Mouse (Mus musculus) liver, embryonic 11.5 days (tissue): ENCODE measurements around the gene Hmcn2. TPM values are rescaled to one million over a fixed set of nuclear protein-coding genes. Genes with fewer than 3 reads are reported as not detected.

Experiments used
- ATAC-seq: fragments of 200-750 bp; cut with Nextera tagmentation; replicated peaks from 2 replicates; pipeline ENCODE4 v1.8.0; 2017; ENCODE audit warnings: moderate number of reproducible peaks, mild to moderate bottlenecking, moderate TSS enrichment, moderate library complexity; ENCODE audit not compliant: low FRiP score
- DNase-seq: peaks from one replicate; pipeline ENCODE4 v3.0.0-alpha.2; 2017; ENCODE audit warnings: low spot score
- H3K27ac ChIP-seq: fragments of 300-500 bp; sonication (generic); 2 replicates; pipeline ENCODE4 v1.5.1; 2014; ENCODE audit warnings: mild to moderate bottlenecking, low read depth, low read length, control low read depth
- H3K27me3 ChIP-seq: fragments of 300-500 bp; sonication (generic); replicated peaks from 2 replicates; pipeline ENCODE4 v1.6.1; 2014; ENCODE audit warnings: low read length, mixed read lengths; ENCODE audit not compliant: control insufficient read depth, insufficient read depth
- H3K36me3 ChIP-seq: fragments of 300-500 bp; sonication (generic); 2 replicates; pipeline ENCODE4 v1.6.1; 2014; ENCODE audit warnings: mild to moderate bottlenecking, low read length, moderate library complexity, mixed read lengths; ENCODE audit not compliant: control insufficient read depth, insufficient read depth
- H3K4me1 ChIP-seq: fragments of 300-500 bp; sonication (generic); replicated peaks from 2 replicates; pipeline ENCODE4 v1.6.1; 2014; ENCODE audit warnings: low read length, mixed read lengths; ENCODE audit not compliant: control insufficient read depth, insufficient read depth
- H3K4me2 ChIP-seq: fragments of 300-500 bp; sonication (generic); 2 replicates; pipeline ENCODE4 v1.6.1; 2014; ENCODE audit warnings: mild to moderate bottlenecking, control low read depth, moderate library complexity
- H3K4me3 ChIP-seq: fragments of 300-500 bp; sonication (generic); 2 replicates; pipeline ENCODE4 v1.5.1; 2014; ENCODE audit warnings: low read depth, low read length, control low read depth
- H3K9ac ChIP-seq: fragments of 300-500 bp; sonication (generic); 2 replicates; pipeline ENCODE4 v1.6.1; 2014; ENCODE audit warnings: low read depth, low read length, control low read depth
- H3K9me3 ChIP-seq: fragments of 300-500 bp; sonication (generic); 2 replicates; pipeline ENCODE4 v1.6.1; 2016; ENCODE audit warnings: low read length, inconsistent platforms, mixed read lengths; ENCODE audit not compliant: control insufficient read depth
- WGBS: fragments of 180-500 bp; shearing (Covaris S2); extraction: QIAGEN DNeasy Blood & Tissue Kit; methylation state at CpG from one replicate; pipeline ENCODE4 v1.1.7; 2014; 5-methylcytosine and 5-hydroxymethylcytosine counted together
- polyA plus RNA-seq: library from polyadenylated mRNA; unstranded; fragments of >200 nt; fragmentation: Nextera tagmentation; extraction: Ambion mirVana; gene quantifications from 2 replicates; pipeline ENCODE4 v1.2.1, GENCODE M21; 2014

Hmcn2 gene
- polyA plus RNA-seq, 1 experiment from 2014 or later: 0.10 TPM

- no peak overlapping the region for H3K4me3 ChIP-seq
- H3K4me2 ChIP-seq: peak overlapping the region; percentile 57
- 36% methylated on average over 4 of the region's 4 CpGs for WGBS
Observed at GRCm38 (mm10) chr2:31298814-31299213, 15.4 kb upstream of the Hmcn2 start.

GRCm38 (mm10) chr2:31299266-31299665, 14.9 kb upstream of the Hmcn2 start:
- Histone ChIP-seq H3K9ac (no peak overlapping the region), H3K4me2 (peak overlapping the region; percentile 15; the same call in 1 of the 2 replicates), H3K9me3 (no peaks in the 10 kb centered on the region), H3K27me3 (no peaks in the 10 kb centered on the region), H3K4me3 (no peak overlapping the region), H3K4me1 (no peaks in the 10 kb centered on the region), H3K36me3 (no peaks in the 10 kb centered on the region), H3K27ac (no peak overlapping the region)
- ATAC-seq: no peak
- WGBS: 19% methylated on average over 4 of the region's 4 CpGs
- no peak for DNase-seq

More at GRCm38 (mm10) chr2:31298814-31299213, 15.4 kb upstream of the Hmcn2 start:
- no peak overlapping the region for H3K9ac ChIP-seq
- no peaks in the 10 kb centered on the region for H3K27me3 ChIP-seq
- H3K9me3 ChIP-seq: no peaks in the 10 kb centered on the region
- H3K4me1 ChIP-seq: no peaks in the 10 kb centered on the region
- no peak overlapping the region for H3K27ac ChIP-seq
- H3K36me3 ChIP-seq: no peaks in the 10 kb centered on the region
- ATAC-seq: no peak
- DNase-seq: no peak

GRCm38 (mm10) chr2:31299996-31300395, 14.2 kb upstream of the Hmcn2 start:
- ATAC-seq: no peak

GRCm38 (mm10) chr2:31303177-31303576, 11.0 kb upstream of the Hmcn2 start:
- Histone ChIP-seq H3K4me2 (no peak overlapping the region), H3K4me3 (no peak overlapping the region), H3K27ac (no peak overlapping the region), H3K9ac (no peak overlapping the region), H3K4me1 (no peaks in the 10 kb centered on the region), H3K27me3 (no peaks in the 10 kb centered on the region), H3K9me3 (no peaks in the 10 kb centered on the region), H3K36me3 (no peaks in the 10 kb centered on the region)
- 72% methylated on average over 9 of the region's 9 CpGs for WGBS
- no peak for DNase-seq
- no peak for ATAC-seq

More at GRCm38 (mm10) chr2:31299996-31300395, 14.2 kb upstream of the Hmcn2 start:
- H3K27me3 ChIP-seq: no peaks in the 10 kb centered on the region
- WGBS: 70% methylated on average over 10 of the region's 10 CpGs
- H3K36me3 ChIP-seq: no peaks in the 10 kb centered on the region
- H3K4me1 ChIP-seq: no peaks in the 10 kb centered on the region
- H3K9me3 ChIP-seq: no peaks in the 10 kb centered on the region
- no peak overlapping the region for H3K9ac ChIP-seq
- H3K4me2 ChIP-seq: no peak overlapping the region
- DNase-seq: no peak
- H3K4me3 ChIP-seq: no peak overlapping the region
- H3K27ac ChIP-seq: no peak overlapping the region

DNA sequence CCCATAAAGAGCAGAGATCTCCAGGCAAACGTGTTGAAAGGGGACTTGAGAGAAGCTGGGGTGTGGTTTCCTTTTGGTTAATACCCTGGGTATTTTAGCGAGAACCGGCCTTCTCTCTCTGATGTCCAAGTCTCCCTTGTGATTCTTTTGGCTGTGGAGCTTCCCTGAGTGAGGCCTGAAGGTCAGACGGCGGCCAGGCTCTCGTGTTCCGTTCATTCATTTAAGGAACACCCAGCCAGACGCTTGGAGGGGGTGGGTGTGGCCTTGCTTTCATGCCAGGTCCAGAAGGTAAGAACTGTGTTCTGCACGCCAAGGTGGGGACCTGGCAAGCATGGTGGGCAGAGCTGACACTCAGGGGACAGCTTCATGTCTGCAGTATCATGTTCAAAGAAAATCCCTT, 10.0 kb upstream of the Hmcn2 start:
- Histone ChIP-seq H3K4me2 (no peak overlapping the region), H3K9me3 (no peaks in the 10 kb centered on the region), H3K27me3 (no peaks in the 10 kb centered on the region), H3K4me1 (no peaks in the 10 kb centered on the region), H3K36me3 (no peaks in the 10 kb centered on the region), H3K27ac (no peak overlapping the region), H3K9ac (no peak overlapping the region), H3K4me3 (no peak overlapping the region)
- ATAC-seq (no peak), DNase-seq (no peak)
- 76% methylated on average over 9 of the region's 9 CpGs for WGBS

DNA sequence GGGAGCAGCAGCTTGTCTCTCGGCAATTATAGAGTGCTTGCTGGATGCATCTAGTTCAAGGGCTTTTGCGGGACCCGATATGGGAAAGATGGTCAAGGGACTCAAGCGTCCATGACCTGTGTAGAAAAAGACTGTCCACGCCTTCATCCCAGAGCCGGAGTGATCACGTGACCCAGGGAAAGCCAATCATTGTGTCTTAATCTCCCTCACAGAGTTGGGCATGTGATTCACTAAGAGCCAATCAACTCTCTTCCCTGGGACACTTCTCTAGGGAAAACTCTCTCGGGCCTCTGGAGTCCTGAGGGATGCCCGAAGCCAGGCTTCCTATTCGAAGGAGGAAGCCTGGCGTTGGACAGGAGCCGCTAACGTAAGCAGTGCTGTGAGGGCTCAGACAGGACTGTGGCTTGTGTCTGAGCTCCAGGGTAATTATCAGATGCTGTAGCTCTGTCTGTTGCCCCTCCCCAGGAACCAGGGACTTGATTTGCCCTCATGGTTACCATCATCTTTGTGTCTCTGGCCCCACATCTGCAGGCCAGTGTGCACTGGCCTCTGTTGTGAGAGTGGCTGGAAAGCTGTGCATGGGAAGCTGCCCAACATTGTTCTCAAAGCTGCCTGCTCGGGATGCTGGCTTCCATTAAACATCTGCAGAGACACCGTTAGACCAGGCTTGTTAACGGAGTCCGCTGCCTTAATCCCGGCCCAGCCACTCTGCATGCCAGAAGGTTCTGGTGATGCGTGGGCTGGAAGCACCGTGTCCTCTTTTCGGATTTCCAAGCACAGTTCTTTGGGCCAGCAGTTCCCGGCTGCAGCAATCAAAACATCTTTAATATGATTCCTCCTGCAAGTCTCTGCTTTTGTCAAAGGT, 9.2 kb upstream of the Hmcn2 start:
- Histone ChIP-seq H3K4me2 (no peak overlapping the region), H3K4me1 (no peaks in the 10 kb centered on the region), H3K9me3 (no peaks in the 10 kb centered on the region), H3K4me3 (no peak overlapping the region), H3K36me3 (no peaks in the 10 kb centered on the region), H3K9ac (no peak overlapping the region), H3K27me3 (0 out of 2 replicates have a peak, but pooled peaks cover 2% of the 10 kb centered on the region), H3K27ac (no peak overlapping the region)
- ATAC-seq (no peak), DNase-seq (no peak)
- WGBS: 73% methylated on average over 22 of the region's 22 CpGs

DNA sequence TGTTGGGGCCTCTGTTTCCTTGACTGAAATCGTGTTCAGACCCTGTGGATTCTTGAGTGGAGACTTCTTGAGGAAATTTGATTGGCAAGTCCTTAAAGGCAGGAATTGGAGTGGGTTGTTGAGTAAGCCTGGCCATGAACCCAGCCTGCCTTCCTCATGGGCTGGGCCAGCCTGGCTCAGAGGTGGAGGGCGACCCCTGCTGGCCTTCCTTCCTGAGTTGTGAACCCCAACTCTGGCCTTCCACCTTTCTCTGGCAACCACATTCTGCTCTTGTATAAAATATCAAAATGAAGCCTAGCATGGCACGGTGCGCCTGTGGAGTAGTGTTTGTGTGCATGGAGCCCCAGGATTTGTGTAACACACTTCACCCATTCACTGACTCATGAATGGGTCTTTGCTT, 8.5 kb upstream of the Hmcn2 start:
- no peak for ATAC-seq
- Histone ChIP-seq H3K4me1 (no peaks in the 10 kb centered on the region), H3K27me3 (0 out of 2 replicates have a peak, but pooled peaks cover 3% of the 10 kb centered on the region), H3K9ac (no peak overlapping the region), H3K4me3 (no peak overlapping the region), H3K9me3 (no peaks in the 10 kb centered on the region), H3K27ac (no peak overlapping the region), H3K36me3 (no peaks in the 10 kb centered on the region), H3K4me2 (no peak overlapping the region)
- DNase-seq: no peak
- 42% methylated on average over 4 of the region's 4 CpGs for WGBS

GRCm38 (mm10) chr2:31308257-31308656, 6.0 kb upstream of the Hmcn2 start:
- DNase-seq (no peak), ATAC-seq (no peak)
- Histone ChIP-seq H3K4me2 (no peak overlapping the region), H3K9me3 (no peaks in the 10 kb centered on the region), H3K4me3 (no peak overlapping the region), H3K4me1 (no peaks in the 10 kb centered on the region), H3K27ac (no peak overlapping the region), H3K9ac (no peak overlapping the region), H3K36me3 (no peaks in the 10 kb centered on the region), H3K27me3 (peaks cover 14% of the 10 kb centered on the region)
- 63% methylated on average over 4 of the region's 4 CpGs for WGBS

DNA sequence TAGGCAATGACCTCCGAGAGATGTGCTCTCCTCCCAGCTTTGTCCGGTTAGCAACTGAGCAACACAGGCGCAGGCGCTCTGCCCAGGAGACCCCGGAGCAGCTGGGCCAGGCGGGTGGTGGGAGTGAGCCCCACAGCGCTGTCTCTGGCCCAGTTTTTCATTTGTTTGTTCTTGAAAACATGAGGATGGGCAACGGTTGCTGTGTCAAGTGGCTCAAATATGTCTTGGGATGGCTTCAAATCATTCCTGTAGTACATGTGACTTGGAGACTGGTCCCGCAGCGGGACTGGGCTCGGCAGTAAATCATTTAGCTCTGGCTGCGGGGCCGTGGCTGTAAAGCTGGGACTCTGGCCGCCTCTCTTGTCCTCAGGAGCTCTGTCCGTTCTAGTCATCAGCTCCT, 4.7 kb upstream of the Hmcn2 start:
- H3K4me1 ChIP-seq: no peaks in the 10 kb centered on the region; the same call in 1 of the 2 replicates
- WGBS: 51% methylated on average over 15 of the region's 15 CpGs
- no peaks in the 10 kb centered on the region for H3K36me3 ChIP-seq
- H3K27ac ChIP-seq: no peak overlapping the region
- H3K9ac ChIP-seq: no peak overlapping the region
- no peak for ATAC-seq
- H3K4me3 ChIP-seq: no peak overlapping the region
- no peak for DNase-seq
- no peak overlapping the region for H3K4me2 ChIP-seq
- H3K9me3 ChIP-seq: no peaks in the 10 kb centered on the region
- peaks cover 27% of the 10 kb centered on the region for H3K27me3 ChIP-seq
